Mouse (Mus musculus): ENCODE measurements at regions not wholly inside any gene's neighbourhood (a gene's known extent, or its start where the extent isn't known, plus 50 kb on each side); places are given as distances from the start of the nearest gene placed in this dataset.

GRCm38 (mm10) chr15:97164616-97165015, 82.3 kb upstream of the Pced1b start:
- no peak overlapping the region for H3K27ac ChIP-seq
- H3K9me3 ChIP-seq = no peaks in the 10 kb centered on the region
- no peak overlapping the region for H3K4me3 ChIP-seq (replicated peaks)
- no peak overlapping the region for H3K4me2 ChIP-seq (replicated peaks)
- H3K4me1 ChIP-seq (replicated peaks) = no peaks in the 10 kb centered on the region
- WGBS = 84% methylated on average over 15 of the region's 15 CpGs
- no peak for ATAC-seq
- H3K36me3 ChIP-seq = no peaks in the 10 kb centered on the region
- no peak overlapping the region for H3K9ac ChIP-seq (replicated peaks)
- no peaks in the 10 kb centered on the region for H3K27me3 ChIP-seq

- no peak overlapping the region for H3K4me3 ChIP-seq (replicated peaks)
- no peaks in the 10 kb centered on the region for H3K4me1 ChIP-seq (replicated peaks)
- H3K9me3 ChIP-seq = no peaks in the 10 kb centered on the region
- H3K27ac ChIP-seq = no peak overlapping the region
- no peak overlapping the region for H3K9ac ChIP-seq (replicated peaks)
- no peak for ATAC-seq
- no peaks in the 10 kb centered on the region for H3K27me3 ChIP-seq
- no peaks in the 10 kb centered on the region for H3K36me3 ChIP-seq
- 94% methylated on average over 6 of the region's 6 CpGs for WGBS
- H3K4me2 ChIP-seq (replicated peaks) = no peak overlapping the region
Observed at GRCm38 (mm10) chr15:97163971-97164370, 82.9 kb upstream of the Pced1b start.

- H3K9ac ChIP-seq (replicated peaks) = no peak overlapping the region
- no peak for ATAC-seq
- WGBS = 92% methylated on average over 8 of the region's 8 CpGs
- H3K27ac ChIP-seq = no peak overlapping the region
- no peaks in the 10 kb centered on the region for H3K27me3 ChIP-seq
- no peak overlapping the region for H3K4me3 ChIP-seq (replicated peaks)
- no peak overlapping the region for H3K4me2 ChIP-seq (replicated peaks)
- H3K36me3 ChIP-seq = no peaks in the 10 kb centered on the region
- H3K9me3 ChIP-seq = no peaks in the 10 kb centered on the region
- H3K4me1 ChIP-seq (replicated peaks) = no peaks in the 10 kb centered on the region
Observed at GRCm38 (mm10) chr15:97163090-97163489, 83.8 kb upstream of the Pced1b start.

- no peak overlapping the region for H3K9ac ChIP-seq (replicated peaks)
- 90% methylated on average over 8 of the region's 8 CpGs for WGBS
- H3K36me3 ChIP-seq = no peaks in the 10 kb centered on the region
- H3K27me3 ChIP-seq = no peaks in the 10 kb centered on the region
- H3K9me3 ChIP-seq = no peaks in the 10 kb centered on the region
- ATAC-seq = no peak
- no peaks in the 10 kb centered on the region for H3K4me1 ChIP-seq (replicated peaks)
- H3K27ac ChIP-seq = no peak overlapping the region
- H3K4me2 ChIP-seq (replicated peaks) = no peak overlapping the region
- no peak overlapping the region for H3K4me3 ChIP-seq (replicated peaks)
Observed at GRCm38 (mm10) chr15:97162305-97162704, 84.6 kb upstream of the Pced1b start.

GRCm38 (mm10) chr15:97161530-97161929, 85.4 kb upstream of the Pced1b start:
- H3K27ac ChIP-seq = no peak overlapping the region
- WGBS = 91% methylated on average over 5 of the region's 5 CpGs

GRCm38 (mm10) chr15:97152354-97152753, 94.6 kb upstream of the Pced1b start:
- Histone ChIP-seq H3K27me3 (no peaks in the 10 kb centered on the region), H3K4me1 (replicated peaks) (peaks cover 11% of the 10 kb centered on the region; the same call in 1 of the 2 replicates), H3K27ac (peak overlapping the region; percentile 88), H3K9ac (replicated peaks) (0 out of 2 replicates have a peak overlapping the region, but pooled peaks have one; percentile 10), H3K9me3 (no peaks in the 10 kb centered on the region), H3K36me3 (no peaks in the 10 kb centered on the region), H3K4me3 (replicated peaks) (no peak overlapping the region), H3K4me2 (replicated peaks) (peak overlapping the region; percentile 33)
- ATAC-seq = peak; percentile 81
- WGBS = 62% methylated on average over 8 of the region's 8 CpGs

More at GRCm38 (mm10) chr15:97161530-97161929, 85.4 kb upstream of the Pced1b start:
- Histone ChIP-seq H3K9ac (replicated peaks) (no peak overlapping the region), H3K4me2 (replicated peaks) (no peak overlapping the region), H3K9me3 (no peaks in the 10 kb centered on the region), H3K27me3 (no peaks in the 10 kb centered on the region), H3K4me3 (replicated peaks) (no peak overlapping the region), H3K36me3 (no peaks in the 10 kb centered on the region), H3K4me1 (replicated peaks) (no peaks in the 10 kb centered on the region)
- ATAC-seq = no peak

- peak; percentile 86 for ATAC-seq
- H3K4me2 ChIP-seq (replicated peaks) = peak overlapping the region; percentile 33
Observed at GRCm38 (mm10) chr15:97151793-97152192, 95.1 kb upstream of the Pced1b start.

GRCm38 (mm10) chr15:97150983-97151735, 95.4 kb upstream of the Slc38a4 start:
- Histone ChIP-seq H3K4me2 (replicated peaks) (no peak overlapping the region), H3K27ac (peak overlapping the region; percentile 88), H3K9ac (replicated peaks) (no peak overlapping the region), H3K4me3 (replicated peaks) (no peak overlapping the region), H3K4me1 (replicated peaks) (peaks cover 11% of the 10 kb centered on the region; the same call in 1 of the 2 replicates), H3K27me3 (no peaks in the 10 kb centered on the region), H3K36me3 (no peaks in the 10 kb centered on the region), H3K9me3 (no peaks in the 10 kb centered on the region)
- 85% methylated on average over 10 of the region's 10 CpGs for WGBS
- peak; percentile 35 for ATAC-seq

More at GRCm38 (mm10) chr15:97151793-97152192, 95.1 kb upstream of the Pced1b start:
- 0 out of 2 replicates have a peak overlapping the region, but pooled peaks have one; percentile 36 for H3K9ac ChIP-seq (replicated peaks)
- H3K36me3 ChIP-seq = no peaks in the 10 kb centered on the region
- no peak overlapping the region for H3K4me3 ChIP-seq (replicated peaks)
- H3K4me1 ChIP-seq (replicated peaks) = peaks cover 11% of the 10 kb centered on the region; the same call in 1 of the 2 replicates
- no peaks in the 10 kb centered on the region for H3K27me3 ChIP-seq
- WGBS = 61% methylated on average over 12 of the region's 12 CpGs
- no peaks in the 10 kb centered on the region for H3K9me3 ChIP-seq
- peak overlapping the region; percentile 88 for H3K27ac ChIP-seq

GRCm38 (mm10) chr15:97141958-97142357, 86.2 kb upstream of the Slc38a4 start:
- H3K9me3 ChIP-seq = peaks cover 7% of the 10 kb centered on the region; the same call in 1 of the 2 replicates
- H3K36me3 ChIP-seq = no peaks in the 10 kb centered on the region
- H3K27ac ChIP-seq = no peak overlapping the region
- H3K9ac ChIP-seq (replicated peaks) = no peak overlapping the region
- no peak overlapping the region for H3K4me3 ChIP-seq (replicated peaks)
- H3K4me2 ChIP-seq (replicated peaks) = no peak overlapping the region
- no peaks in the 10 kb centered on the region for H3K27me3 ChIP-seq
- H3K4me1 ChIP-seq (replicated peaks) = no peaks in the 10 kb centered on the region
- 83% methylated on average over 2 of the region's 2 CpGs for WGBS
- ATAC-seq = no peak

- Histone ChIP-seq H3K9me3 (peaks cover 7% of the 10 kb centered on the region; the same call in 1 of the 2 replicates), H3K27ac (no peak overlapping the region), H3K4me3 (replicated peaks) (no peak overlapping the region), H3K4me2 (replicated peaks) (no peak overlapping the region), H3K4me1 (replicated peaks) (no peaks in the 10 kb centered on the region), H3K36me3 (no peaks in the 10 kb centered on the region), H3K9ac (replicated peaks) (no peak overlapping the region), H3K27me3 (no peaks in the 10 kb centered on the region)
- ATAC-seq = no peak
- 82% methylated on average over 3 of the region's 3 CpGs for WGBS
Observed at GRCm38 (mm10) chr15:97138265-97138664, 82.5 kb upstream of the Slc38a4 start.

GRCm38 (mm10) chr15:97135291-97135690, 79.5 kb upstream of the Slc38a4 start:
- Histone ChIP-seq H3K36me3 (no peaks in the 10 kb centered on the region), H3K27me3 (no peaks in the 10 kb centered on the region), H3K4me1 (replicated peaks) (no peaks in the 10 kb centered on the region), H3K4me3 (replicated peaks) (no peak overlapping the region), H3K9me3 (peaks cover 7% of the 10 kb centered on the region; the same call in 1 of the 2 replicates), H3K4me2 (replicated peaks) (no peak overlapping the region), H3K9ac (replicated peaks) (no peak overlapping the region), H3K27ac (no peak overlapping the region)
- WGBS = 9% methylated on average over 11 of the region's 11 CpGs
- no peak for ATAC-seq

GRCm38 (mm10) chr15:97127771-97128170, 72.0 kb upstream of the Slc38a4 start:
- Histone ChIP-seq H3K27ac (no peak overlapping the region), H3K4me1 (replicated peaks) (no peaks in the 10 kb centered on the region), H3K4me3 (replicated peaks) (no peak overlapping the region), H3K36me3 (no peaks in the 10 kb centered on the region), H3K27me3 (no peaks in the 10 kb centered on the region), H3K9me3 (no peaks in the 10 kb centered on the region), H3K4me2 (replicated peaks) (no peak overlapping the region), H3K9ac (replicated peaks) (no peak overlapping the region)
- no peak for ATAC-seq
- WGBS = 92% methylated on average over 8 of the region's 8 CpGs
